Mouse (Mus musculus): ENCODE measurements around the gene Ankrd35. TPM values are rescaled to one million over a fixed set of nuclear protein-coding genes. Genes with fewer than 3 reads are reported as not detected.

The Ankrd35 gene
- polyA plus RNA-seq (2016; fragmentation: Nextera tagmentation; extraction: Ambion mirVana), result 0.51 and 0.77 TPM in 2 replicates

GRCm38 (mm10) chr3:96669727-96670468 lies at the start of gene Ankrd35:
TSS of gene Ankrd35 (plus strand) at chr3:96670131.
- Histone ChIP-seq H3K36me3 (replicated peaks) (no peaks in the 10 kb centered on the region), H3K4me1 (peaks cover 3% of the 10 kb centered on the region; the same call in 1 of the 2 replicates), H3K9me3 (no peaks in the 10 kb centered on the region), H3K4me3 (replicated peaks) (peak within 1 kb of the TSS; percentile 40), H3K4me2 (peak within 1 kb of the TSS; percentile 77), H3K27me3 (peaks cover 12% of the 10 kb centered on the region), H3K9ac (peak within 1 kb of the TSS; percentile 49), H3K27ac (no peak within 1 kb of the TSS)
- 5% methylated on average over 35 of the region's 35 CpGs for WGBS
- ATAC-seq (ENCODE audit: low FRiP score), result peak; percentile 84

- Histone ChIP-seq H3K9ac (no peak overlapping the region), H3K4me3 (replicated peaks) (no peak overlapping the region), H3K36me3 (replicated peaks) (peaks cover 79% of the 10 kb centered on the region), H3K27me3 (no peaks in the 10 kb centered on the region), H3K9me3 (no peaks in the 10 kb centered on the region), H3K27ac (no peak overlapping the region), H3K4me2 (no peak overlapping the region), H3K4me1 (no peaks in the 10 kb centered on the region)
- ATAC-seq (ENCODE audit: low FRiP score), result no peak
- 90% methylated on average over 4 of the region's 4 CpGs for WGBS
Measured at GRCm38 (mm10) chr3:96623201-96623600, 46.7 kb upstream of the Ankrd35 start.

GRCm38 (mm10) chr3:96629729-96630600 lies 40.0 kb upstream of the Ankrd35 start, which contains the start of gene Rbm8a:
TSS of gene Rbm8a (plus strand) at chr3:96629933.
- Histone ChIP-seq H3K9ac (peak within 1 kb of the TSS; percentile 70), H3K4me1 (peaks cover 20% of the 10 kb centered on the region), H3K27me3 (no peaks in the 10 kb centered on the region), H3K36me3 (replicated peaks) (peaks cover 48% of the 10 kb centered on the region), H3K27ac (peak within 1 kb of the TSS; percentile 54), H3K9me3 (no peaks in the 10 kb centered on the region), H3K4me3 (replicated peaks) (peak within 1 kb of the TSS; percentile 61), H3K4me2 (peak within 1 kb of the TSS; percentile 80)
- peak; percentile 95 for ATAC-seq (ENCODE audit: low FRiP score)
- WGBS, result 1% methylated on average over 48 of the region's 48 CpGs

GRCm38 (mm10) chr3:96632058-96632457 lies 37.9 kb upstream of the Ankrd35 start:
- no peak overlapping the region for H3K4me2 ChIP-seq
- H3K27ac ChIP-seq, result no peak overlapping the region
- peaks cover 31% of the 10 kb centered on the region for H3K36me3 ChIP-seq (replicated peaks)
- H3K9ac ChIP-seq, result no peak overlapping the region
- no peak overlapping the region for H3K4me3 ChIP-seq (replicated peaks)
- no peaks in the 10 kb centered on the region for H3K27me3 ChIP-seq
- no peaks in the 10 kb centered on the region for H3K9me3 ChIP-seq
- H3K4me1 ChIP-seq, result peaks cover 36% of the 10 kb centered on the region
- ATAC-seq (ENCODE audit: low FRiP score), result no peak

- H3K4me3 ChIP-seq (replicated peaks), result no peak overlapping the region
- H3K4me2 ChIP-seq, result no peak overlapping the region
- H3K9me3 ChIP-seq, result no peaks in the 10 kb centered on the region
- peaks cover 35% of the 10 kb centered on the region for H3K36me3 ChIP-seq (replicated peaks)
- H3K4me1 ChIP-seq, result peaks cover 34% of the 10 kb centered on the region
- H3K27me3 ChIP-seq, result no peaks in the 10 kb centered on the region
- 78% methylated on average over 1 of the region's 1 CpGs for WGBS
- no peak for ATAC-seq (ENCODE audit: low FRiP score)
- no peak overlapping the region for H3K9ac ChIP-seq
- no peak overlapping the region for H3K27ac ChIP-seq
Measured at GRCm38 (mm10) chr3:96634015-96634414, 35.9 kb upstream of the Ankrd35 start.

GRCm38 (mm10) chr3:96634928-96635879 lies 34.7 kb upstream of the Ankrd35 start, which contains the start of the genes Pex11b and Gm42957:
TSS of gene Pex11b (plus strand) at chr3:96635376.
TSS of gene Gm42957 (plus strand) at chr3:96635474.
- Histone ChIP-seq H3K36me3 (replicated peaks) (peaks cover 41% of the 10 kb centered on the region), H3K27ac (peak within 1 kb of the TSS; percentile 86), H3K4me3 (replicated peaks) (peak within 1 kb of the TSS; percentile 88), H3K4me1 (peaks cover 30% of the 10 kb centered on the region), H3K4me2 (peak within 1 kb of the TSS; percentile 87), H3K27me3 (no peaks in the 10 kb centered on the region), H3K9ac (peak within 1 kb of the TSS; percentile 96), H3K9me3 (no peaks in the 10 kb centered on the region)
- ATAC-seq (ENCODE audit: low FRiP score), result peak; percentile 86
- 2% methylated on average over 59 of the region's 60 CpGs for WGBS

- H3K36me3 ChIP-seq (replicated peaks), result peaks cover 41% of the 10 kb centered on the region
- H3K4me3 ChIP-seq (replicated peaks), result peak overlapping the region; percentile 88
- H3K27ac ChIP-seq, result peak overlapping the region; percentile 86
- H3K9me3 ChIP-seq, result no peaks in the 10 kb centered on the region
- H3K4me2 ChIP-seq, result peak overlapping the region; percentile 87
- no peaks in the 10 kb centered on the region for H3K27me3 ChIP-seq
- WGBS, result 14% methylated on average over 15 of the region's 15 CpGs
- H3K4me1 ChIP-seq, result peaks cover 24% of the 10 kb centered on the region
- ATAC-seq (ENCODE audit: low FRiP score), result 0 out of 2 replicates have a peak, but pooled peaks have one; percentile 24
- H3K9ac ChIP-seq, result peak overlapping the region; percentile 96
Measured at GRCm38 (mm10) chr3:96635906-96636305, 34.0 kb upstream of the Ankrd35 start.

- H3K27me3 ChIP-seq, result no peaks in the 10 kb centered on the region
- no peak overlapping the region for H3K27ac ChIP-seq
- H3K4me2 ChIP-seq, result peak overlapping the region; percentile 87
- H3K4me1 ChIP-seq, result peaks cover 20% of the 10 kb centered on the region
- no peaks in the 10 kb centered on the region for H3K9me3 ChIP-seq
- peak overlapping the region; percentile 88 for H3K4me3 ChIP-seq (replicated peaks)
- no peak for ATAC-seq (ENCODE audit: low FRiP score)
- WGBS, result 70% methylated on average over 11 of the region's 11 CpGs
- H3K36me3 ChIP-seq (replicated peaks), result peaks cover 40% of the 10 kb centered on the region
- peak overlapping the region; percentile 96 for H3K9ac ChIP-seq
Measured at GRCm38 (mm10) chr3:96636448-96636847, 33.5 kb upstream of the Ankrd35 start.

GRCm38 (mm10) chr3:96639219-96639618 lies 30.7 kb upstream of the Ankrd35 start:
- Histone ChIP-seq H3K9me3 (no peaks in the 10 kb centered on the region), H3K4me1 (peaks cover 20% of the 10 kb centered on the region), H3K9ac (no peak overlapping the region), H3K27me3 (no peaks in the 10 kb centered on the region), H3K4me3 (replicated peaks) (no peak overlapping the region), H3K27ac (no peak overlapping the region), H3K4me2 (no peak overlapping the region), H3K36me3 (replicated peaks) (peaks cover 30% of the 10 kb centered on the region)
- 85% methylated on average over 1 of the region's 1 CpGs for WGBS
- ATAC-seq (ENCODE audit: low FRiP score), result no peak

GRCm38 (mm10) chr3:96645018-96645649 lies 24.8 kb upstream of the Ankrd35 start, which contains the start of gene Itga10:
TSS of gene Itga10 (plus strand) at chr3:96645584.
- 71% methylated on average over 7 of the region's 7 CpGs for WGBS
- H3K27ac ChIP-seq, result no peak within 1 kb of the TSS
- H3K36me3 ChIP-seq (replicated peaks), result peaks cover 22% of the 10 kb centered on the region
- ATAC-seq (ENCODE audit: low FRiP score), result no peak
- H3K27me3 ChIP-seq, result no peaks in the 10 kb centered on the region
- no peak within 1 kb of the TSS for H3K4me2 ChIP-seq
- H3K9me3 ChIP-seq, result no peaks in the 10 kb centered on the region
- no peaks in the 10 kb centered on the region for H3K4me1 ChIP-seq
- H3K9ac ChIP-seq, result no peak within 1 kb of the TSS
- no peak within 1 kb of the TSS for H3K4me3 ChIP-seq (replicated peaks)

- peaks cover 18% of the 10 kb centered on the region for H3K36me3 ChIP-seq (replicated peaks)
- H3K9ac ChIP-seq, result no peak overlapping the region
- no peaks in the 10 kb centered on the region for H3K27me3 ChIP-seq
- no peak for ATAC-seq (ENCODE audit: low FRiP score)
- H3K4me1 ChIP-seq, result no peaks in the 10 kb centered on the region
- 89% methylated on average over 3 of the region's 3 CpGs for WGBS
- H3K27ac ChIP-seq, result no peak overlapping the region
- no peak overlapping the region for H3K4me3 ChIP-seq (replicated peaks)
- no peak overlapping the region for H3K4me2 ChIP-seq
- no peaks in the 10 kb centered on the region for H3K9me3 ChIP-seq
Measured at GRCm38 (mm10) chr3:96647365-96647764, 22.6 kb upstream of the Ankrd35 start.
